Mouse (Mus musculus): ENCODE results near the gene Lypd1. TPM values are rescaled to one million over a fixed set of nuclear protein-coding genes. Genes with fewer than 3 reads are reported as not detected.

Lypd1 gene
- total and polyA plus RNA-seq, 3 experiments: 0.31 to 1.2 (median 0.50) TPM

GRCm38 (mm10) chr1:125823611-125824010 lies 89.3 kb downstream of the Lypd1 start:
- intact Hi-C loops (cut with DNase I): no loop called here
- no peak overlapping the region for H3K27ac ChIP-seq
- H3K27me3 ChIP-seq (ENCODE audit: control insufficient read depth, insufficient read depth, low read length): 0 out of 2 replicates have a peak, but pooled peaks cover 2% of the 10 kb centered on the region
- H3K9ac ChIP-seq (ENCODE audit: low read depth, low read length): no peak overlapping the region
- no peaks in the 10 kb centered on the region for H3K36me3 ChIP-seq (ENCODE audit: control insufficient read depth, insufficient read depth, low read length)
- no peak overlapping the region for H3K4me3 ChIP-seq
- H3K4me1 ChIP-seq (ENCODE audit: control insufficient read depth, insufficient read depth, low read length): no peaks in the 10 kb centered on the region
- no peak for DNase-seq
- TF ChIP-seq CTCF (IDR thresholded peaks at IDR 0.05): no peak
- TF ChIP-seq POLR2A (IDR thresholded peaks at IDR 0.05; ENCODE audit: insufficient read depth, low read depth, low read length): no peak
- no peak for TF ChIP-seq EP300 (IDR thresholded peaks at IDR 0.05; ENCODE audit: insufficient read depth, low read depth, low read length)
- no peaks in the 10 kb centered on the region for H3K79me2 ChIP-seq (replicated peaks; ENCODE audit: control insufficient read depth, insufficient read depth, low read length)
- 90% methylated on average over 4 of the region's 4 CpGs for WGBS

- WGBS: 84% methylated on average over 7 of the region's 7 CpGs
- Histone ChIP-seq H3K27me3 (ENCODE audit: control insufficient read depth, insufficient read depth, low read length) (0 out of 2 replicates have a peak, but pooled peaks cover 2% of the 10 kb centered on the region), H3K4me1 (ENCODE audit: control insufficient read depth, insufficient read depth, low read length) (no peaks in the 10 kb centered on the region), H3K4me3 (no peak overlapping the region), H3K79me2 (replicated peaks; ENCODE audit: control insufficient read depth, insufficient read depth, low read length) (no peaks in the 10 kb centered on the region), H3K9ac (ENCODE audit: low read depth, low read length) (no peak overlapping the region), H3K27ac (no peak overlapping the region), H3K36me3 (ENCODE audit: control insufficient read depth, insufficient read depth, low read length) (no peaks in the 10 kb centered on the region)
- intact Hi-C loops (cut with DNase I): no loop called here
- no peak for DNase-seq
- TF ChIP-seq CTCF (IDR thresholded peaks at IDR 0.05): no peak
- TF ChIP-seq POLR2A (IDR thresholded peaks at IDR 0.05; ENCODE audit: insufficient read depth, low read depth, low read length): no peak
- TF ChIP-seq EP300 (IDR thresholded peaks at IDR 0.05; ENCODE audit: insufficient read depth, low read depth, low read length): no peak
Measured at GRCm38 (mm10) chr1:125821101-125821500, 91.8 kb downstream of the Lypd1 start.

Other genes starting within 250 kb of the Lypd1 start
- under 1 TPM; 0.18 to 0.47 TPM for gene Gpr39, start 236.1 kb downstream of the Lypd1 start, total RNA-seq (2021)
- 1.3 and 1.4 TPM in 2 replicates for gene Gpr39, start 236.1 kb downstream of the Lypd1 start, polyA plus RNA-seq (2012; rRNA removed)